Mouse (Mus musculus) embryonic fibroblast, embryonic 13.5 days (primary cell): ENCODE data around the gene Ubtf.
"Not testable (repeated sequence)": the region's sequence is repeated elsewhere in the genome, so short reads cannot be mapped to it uniquely, and the experiment has no call there.

Experiments
- CTCF ChIP-seq: IDR thresholded peaks from 2 replicates; pipeline ENCODE4 v1.5.1; 2011; ENCODE audit warnings: mild to moderate bottlenecking, control low read depth, low read length, moderate library complexity, borderline replicate concordance; ENCODE audit not compliant: insufficient read depth
- POLR2A ChIP-seq: IDR thresholded peaks from 2 replicates; pipeline ENCODE4 v1.6.1; 2011; ENCODE audit warnings: low read depth, mild to moderate bottlenecking, control low read depth, low read length, moderate library complexity

DNA sequence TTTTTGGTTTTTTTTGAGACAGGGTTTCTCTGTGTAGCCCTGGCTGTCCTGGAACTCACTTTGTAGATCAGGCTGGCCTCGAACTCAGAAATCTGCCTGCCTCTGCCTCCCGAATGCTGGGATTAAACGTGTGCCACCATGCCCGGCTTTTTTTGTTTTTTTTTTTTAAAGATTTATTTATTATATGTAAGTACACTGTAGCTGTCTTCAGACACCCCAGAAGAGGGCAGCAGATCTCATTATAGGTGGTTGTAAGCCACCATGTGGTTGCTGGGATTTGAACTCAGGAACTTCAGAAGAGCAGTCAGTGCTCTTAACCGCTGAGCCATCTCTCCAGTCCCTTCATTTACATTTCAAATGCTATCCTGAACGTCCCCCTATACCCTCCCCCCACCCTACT lies 39.3 kb downstream of the Ubtf start:
- not testable (repeated sequence) for TF ChIP-seq CTCF, POLR2A
